Mouse (Mus musculus) E14TG2a.4 (cell line): ENCODE results near the gene Tm9sf2.

Experiments used
- CTCF ChIP-seq: conservative IDR thresholded peaks from 2 replicates; pipeline ENCODE4 v1.5.1; 2014; ENCODE audit warnings: low read length
- NANOG ChIP-seq: IDR thresholded peaks from 2 replicates; pipeline ENCODE4 v1.6.1; 2014; ENCODE audit warnings: borderline replicate concordance, low read length, mixed read lengths

DNA sequence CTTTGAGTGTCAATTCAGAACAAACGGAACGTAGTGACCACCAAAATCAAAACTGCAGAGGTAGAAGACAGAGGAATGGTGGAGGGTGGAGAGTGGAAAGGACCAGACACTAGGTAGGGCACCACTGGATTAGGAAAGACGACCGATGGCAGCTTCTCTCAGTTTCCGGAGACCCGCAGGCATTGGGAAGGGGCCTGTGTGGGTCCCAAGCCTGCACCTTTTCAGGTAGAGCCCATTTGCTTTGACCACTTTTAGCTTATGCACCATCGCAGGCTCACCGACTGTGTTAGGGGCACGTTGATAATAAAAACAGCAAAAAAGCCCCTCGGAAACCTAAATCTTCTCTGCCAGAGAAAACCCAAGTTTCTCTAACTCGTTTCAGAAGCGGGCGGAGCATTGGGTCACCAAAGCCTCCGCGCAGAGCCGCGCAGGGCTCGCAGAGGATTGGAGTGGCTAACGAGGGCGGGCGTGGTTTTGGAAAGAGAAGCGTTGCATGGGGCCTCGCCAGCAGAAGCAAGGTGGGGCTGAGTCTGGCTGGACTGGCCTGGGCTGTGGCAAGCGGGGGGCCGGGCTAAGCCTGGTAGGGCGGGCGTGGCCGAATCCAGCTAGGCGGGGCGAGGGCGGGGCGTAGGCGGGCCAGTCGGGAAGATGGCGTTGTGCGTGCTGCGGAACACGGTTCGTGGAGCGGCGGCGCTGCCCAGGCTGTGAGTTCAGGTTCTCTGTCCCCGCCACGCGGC, 74.4 kb downstream of the Tm9sf2 start, which contains the start of gene Clybl:
- no peak for TF ChIP-seq CTCF
- no peak for TF ChIP-seq NANOG
